In genomic region chr11:29318699-29319098, GRCm38 (mm10) we compare ENCODE assay signal across 23 mouse cellular contexts. TPM values are rescaled to one million over a fixed set of nuclear protein-coding genes. Genes with fewer than 3 reads are reported as not detected.
A peak's percentile ranks its signal among the peaks of the same experiment; 100 is the strongest.
DNase-seq lines count a peak whose midpoint lies in the region; ATAC-seq lines count a peak whose summit lies in the region.
"Had no signal": no experiment of that assay in that cellular context is flagged by ENCODE, and none has a peak within 500 bp of the region (broad histone marks: within the 10 kb centered on the region; RNA-seq: fewer than 3 reads in every experiment).

No protein-coding gene starts in this region.

- 0 out of 2 replicates have a peak, but pooled peaks have one; percentile 22 for ATAC-seq in common myeloid progenitor, adult 5-6 weeks (replicated peaks; ENCODE audit: low read depth, poor library complexity, severe bottlenecking)
- peak; percentile 76 for ATAC-seq in megakaryocyte progenitor cell, adult 5-6 weeks (replicated peaks; ENCODE audit: poor library complexity)
- ATAC-seq: forebrain, embryonic 13.5 days; forebrain, embryonic 16.5 days; hindbrain, postnatal 0 days; inflammation-experienced regulatory T-cells, adult 6 months had no signal

- peak; percentile 14 for DNase-seq in lung, postnatal 25 days (ENCODE audit: low spot score)
- DNase-seq in lung, postnatal 4 days = no peak
- peak; percentile 20 for DNase-seq in A20 (ENCODE audit: low read depth, low spot score)
- no peak for DNase-seq in embryo, embryonic 10 days (ENCODE audit: low spot score)
- no peak for DNase-seq in gastrocnemius, postnatal 4 days (ENCODE audit: low spot score in 2 of 2)
- no peak for DNase-seq in spleen, postnatal 36 days (ENCODE audit: low spot score in 2 of 2)
- DNase-seq: adrenal gland, adult 2 months; adrenal gland, postnatal 14 days; cerebellum, adult 11 months; cerebellum, adult 2 months; cerebellum, adult 9-11 months; cerebellum, postnatal 25 days; gastrocnemius, postnatal 10 days; gastrocnemius, postnatal 36 days; heart, adult 2 months; heart, postnatal 14 days; heart, postnatal 4 days had no signal

RNA-seq across cellular contexts. Expression of gene Ccdc88a, which starts 54.8 kb away (rescaled TPM):
- 52.0 and 70.7 TPM in 2 replicates for total RNA-seq in common myeloid progenitor, adult 5-6 weeks (2017)
- 30.5 and 32.5 TPM in 2 replicates for total RNA-seq in megakaryocyte progenitor cell, adult 5-6 weeks (2015)
- total RNA-seq in megakaryocyte progenitor cell, adult 5-6 weeks (2017) = 30.9 and 40.6 TPM in 2 replicates
- 10 to 100 TPM; 24.4 to 26.9 TPM for total RNA-seq in gastrocnemius, postnatal 4 days (2021)

Comparison
In these comparisons a context has a peak if more than half of its experiments do, and no peak if none do; other contexts are left out.
1. DNase-seq: peak in lung, postnatal 25 days (single experiment) and A20 (single experiment); none in lung, postnatal 4 days (0 of 2), embryo, embryonic 10 days (single experiment), gastrocnemius, postnatal 4 days (0 of 2) and spleen, postnatal 36 days (0 of 2).